Mouse (Mus musculus): ENCODE measurements around the gene Slc20a1.

Gene Slc20a1

DNA sequence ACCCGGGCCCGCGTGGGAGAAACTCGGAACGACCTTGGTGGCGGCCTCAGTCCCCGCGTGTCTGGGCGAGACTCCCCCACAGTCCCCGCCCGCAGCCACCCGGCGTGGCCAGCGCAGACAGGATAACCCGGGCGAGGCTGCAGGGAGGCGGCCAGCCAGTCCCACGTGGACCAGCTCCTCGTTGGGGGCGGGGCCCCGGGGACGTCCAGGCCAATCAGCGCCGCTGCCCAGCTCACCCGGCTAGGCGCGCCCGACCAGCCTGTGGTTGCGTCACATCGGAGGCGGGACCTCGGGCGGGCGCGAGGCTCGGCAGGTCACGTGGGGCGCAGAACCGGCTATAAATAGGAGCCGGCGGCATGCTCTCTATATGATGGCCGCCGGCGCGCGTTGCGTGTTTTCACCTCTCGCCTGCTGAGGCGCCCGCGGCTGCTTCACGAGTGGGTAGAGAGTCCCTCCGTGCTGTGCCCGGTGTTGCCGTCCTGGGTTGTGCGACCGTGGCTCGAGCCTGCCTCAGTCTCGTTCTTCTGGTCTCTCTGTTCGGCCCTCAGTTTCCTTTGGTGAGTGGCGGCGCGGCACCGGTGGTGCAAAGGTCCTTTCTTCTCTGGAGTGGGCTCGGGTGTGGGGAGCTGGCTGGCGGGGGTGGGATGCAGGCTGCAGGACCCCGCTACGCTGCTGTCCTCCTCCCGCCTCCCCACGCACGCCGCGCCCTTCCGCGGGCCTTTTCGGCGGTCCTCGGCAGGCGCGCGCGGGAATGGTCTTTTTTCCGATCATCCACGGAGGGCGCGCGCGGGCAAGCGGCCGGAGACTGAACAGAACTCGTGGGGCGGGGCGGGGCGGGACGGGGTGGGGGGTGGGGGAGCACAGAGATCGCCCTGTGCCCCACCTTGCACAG lies at the start of gene Slc20a1:
Gene Slc20a1 (plus strand): TSS at position 329 of the 892 bp plus-strand sequence.
- peak; percentile 100 for DNase-seq

GRCm38 (mm10) chr2:129148836-129149235 lies 49.7 kb upstream of the Slc20a1 start:
- DNase-seq, result no peak

- no peak for DNase-seq
These were observed 48.2 kb upstream of the Slc20a1 start for GRCm38 (mm10) chr2:129150386-129150785.

- DNase-seq, result no peak
These were observed 47.5 kb upstream of the Slc20a1 start for GRCm38 (mm10) chr2:129151111-129151510.

- no peak for DNase-seq
These were observed 45.8 kb upstream of the Slc20a1 start for GRCm38 (mm10) chr2:129152751-129153150.

- no peak for DNase-seq
These were observed 33.7 kb upstream of the Slc20a1 start for GRCm38 (mm10) chr2:129164815-129165214.

DNA sequence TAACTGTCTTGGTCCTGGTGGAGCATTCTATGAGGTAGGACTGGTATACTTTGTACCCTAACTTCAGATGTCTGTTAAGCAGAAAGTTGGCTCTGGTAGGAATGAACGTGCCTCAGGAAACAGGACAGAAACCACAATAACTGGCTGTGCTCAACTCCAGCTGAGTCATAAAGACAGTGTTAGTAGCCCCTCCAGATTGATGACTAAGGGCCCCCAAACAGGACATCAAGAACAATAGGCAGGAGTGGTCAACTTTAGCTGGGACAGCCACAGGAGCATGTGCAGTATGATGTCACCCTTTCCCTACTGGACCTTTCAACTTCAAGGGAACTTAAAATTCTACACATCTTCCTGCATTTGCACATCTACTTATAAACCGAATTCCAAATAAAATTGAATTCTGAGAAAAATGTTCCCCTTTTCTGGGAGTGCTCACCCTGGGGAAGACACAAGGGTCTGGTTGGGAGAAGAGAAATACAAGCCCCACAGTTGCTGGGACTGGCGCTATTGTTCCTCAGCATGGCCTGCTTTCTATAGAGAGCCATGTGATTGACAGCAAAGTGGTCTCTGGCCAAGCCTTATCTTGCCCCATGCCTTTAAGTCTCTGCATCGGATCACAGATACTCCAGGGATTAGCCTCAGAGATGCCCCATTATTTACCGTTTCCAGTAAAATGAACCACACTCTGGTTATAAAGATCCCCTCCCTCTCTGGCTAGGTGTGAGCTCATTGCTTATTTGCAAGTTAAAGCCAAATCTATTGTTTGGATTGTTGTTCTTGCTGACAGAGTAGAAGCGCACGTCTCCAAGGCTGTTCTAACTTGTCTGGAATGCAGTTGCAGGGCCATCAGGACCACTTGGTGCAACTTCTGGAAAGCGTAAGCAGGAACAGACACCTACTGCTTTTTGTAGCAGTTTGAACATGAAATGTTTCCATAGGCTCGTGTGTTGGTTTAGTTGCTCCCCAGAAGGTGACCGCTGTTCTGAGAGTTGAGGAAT lies 31.8 kb upstream of the Slc20a1 start:
- DNase-seq, result no peak

- no peak for DNase-seq
These were observed 25.2 kb upstream of the Slc20a1 start for GRCm38 (mm10) chr2:129173386-129173785.

- DNase-seq, result peak; percentile 59 to 62
These were observed 24.1 kb upstream of the Slc20a1 start for GRCm38 (mm10) chr2:129174474-129174873.

DNA sequence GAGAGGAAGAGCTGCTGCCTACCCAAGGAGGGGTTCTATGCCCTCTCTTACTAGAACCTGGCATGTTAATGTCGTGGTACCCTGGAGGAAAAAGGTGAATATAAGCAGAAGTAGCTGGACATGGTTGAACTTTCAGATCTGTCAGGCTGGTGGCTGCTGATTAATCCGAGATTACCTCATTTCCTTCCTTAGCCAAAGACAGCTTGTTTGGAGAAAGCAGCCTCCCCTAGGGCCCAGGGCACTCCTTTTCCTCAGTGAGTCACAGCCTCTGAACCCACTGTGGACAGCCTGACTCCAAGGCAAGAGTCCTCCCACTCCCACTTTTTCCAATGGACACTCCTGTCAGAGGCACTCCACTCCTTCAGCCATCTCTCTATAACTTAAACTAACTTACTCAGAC lies 22.9 kb upstream of the Slc20a1 start:
- DNase-seq, result no peak

DNA sequence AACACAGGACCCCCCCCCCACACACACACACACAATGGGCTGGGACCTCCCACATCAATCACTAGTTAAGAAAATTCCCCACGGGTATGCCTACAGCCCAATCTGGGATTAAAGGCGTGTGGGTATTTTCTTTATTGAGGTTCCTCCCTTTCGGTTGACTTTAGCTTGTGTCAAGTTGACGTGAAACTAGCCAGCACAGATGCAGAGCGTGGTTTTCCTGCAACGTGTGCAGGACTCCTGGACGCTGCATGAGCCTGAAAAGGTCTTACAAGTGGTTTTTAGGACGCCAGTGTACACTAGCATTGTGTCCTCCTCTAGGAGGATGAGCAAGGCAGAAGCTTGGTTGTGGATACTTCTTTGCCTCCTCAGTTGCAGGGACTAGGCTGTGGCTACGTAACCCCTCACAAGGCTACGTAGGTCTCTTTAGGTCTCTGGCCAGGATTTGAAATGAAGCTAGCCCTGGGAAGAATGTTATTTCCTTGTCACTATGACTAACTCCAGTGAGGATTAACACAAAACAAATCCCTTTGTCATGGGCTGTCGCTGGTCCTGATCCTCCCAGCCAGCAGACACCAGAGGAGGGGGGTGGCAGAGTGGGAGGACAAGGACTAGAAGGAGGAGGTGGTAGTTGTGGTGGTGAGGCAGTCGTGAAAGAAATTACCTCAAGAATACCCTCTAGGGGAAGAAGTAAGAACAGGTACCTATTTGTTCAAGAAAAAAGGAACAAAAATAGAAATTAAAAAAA lies 21.7 kb upstream of the Slc20a1 start:
- no peak for DNase-seq

DNA sequence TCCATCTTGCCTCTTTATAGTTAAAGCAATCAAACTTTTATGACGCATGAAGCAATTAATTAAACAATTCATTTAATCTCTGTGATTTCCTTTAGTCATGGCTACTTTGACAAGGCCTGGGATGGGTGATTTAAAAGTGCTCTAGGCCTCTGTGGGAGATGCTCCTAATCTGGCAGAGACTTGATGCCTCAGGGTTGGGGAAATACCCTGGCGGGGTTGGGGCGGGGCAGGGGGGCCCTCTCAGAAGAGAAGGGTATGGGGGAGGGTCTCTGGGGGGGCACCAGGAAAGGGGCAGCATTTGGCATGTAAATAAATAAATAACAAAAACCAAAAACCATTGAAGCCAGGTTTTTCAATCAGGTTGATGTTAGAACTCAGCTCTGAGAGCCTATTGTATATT lies 20.9 kb upstream of the Slc20a1 start:
- DNase-seq, result no peak

GRCm38 (mm10) chr2:129178182-129178908 lies 20.2 kb upstream of the Slc20a1 start:
- DNase-seq, result no peak

- DNase-seq, result no peak
These were observed 18.4 kb upstream of the Slc20a1 start for GRCm38 (mm10) chr2:129179946-129180853.

- no peak for DNase-seq
These were observed 17.1 kb upstream of the Slc20a1 start for GRCm38 (mm10) chr2:129181509-129181908.

DNA sequence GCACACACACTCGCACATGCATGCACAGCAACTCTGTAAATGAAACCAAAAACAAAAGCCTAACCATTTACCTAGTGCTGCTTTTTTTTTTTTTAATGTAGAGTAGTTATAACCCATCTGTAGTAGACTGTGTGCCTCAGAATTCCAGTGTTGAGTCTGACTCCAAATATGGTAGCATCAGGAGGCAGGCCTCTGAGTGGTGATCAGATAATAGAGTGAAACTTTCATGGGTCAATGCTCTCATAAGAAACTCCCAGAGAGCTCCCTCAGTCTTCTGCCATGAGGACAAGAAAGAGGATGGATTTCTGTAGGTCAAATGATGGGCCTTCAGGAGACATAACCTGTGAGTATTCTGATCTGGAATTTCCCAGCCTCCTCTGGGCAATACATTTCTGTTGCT lies 16.2 kb upstream of the Slc20a1 start:
- DNase-seq, result no peak

DNA sequence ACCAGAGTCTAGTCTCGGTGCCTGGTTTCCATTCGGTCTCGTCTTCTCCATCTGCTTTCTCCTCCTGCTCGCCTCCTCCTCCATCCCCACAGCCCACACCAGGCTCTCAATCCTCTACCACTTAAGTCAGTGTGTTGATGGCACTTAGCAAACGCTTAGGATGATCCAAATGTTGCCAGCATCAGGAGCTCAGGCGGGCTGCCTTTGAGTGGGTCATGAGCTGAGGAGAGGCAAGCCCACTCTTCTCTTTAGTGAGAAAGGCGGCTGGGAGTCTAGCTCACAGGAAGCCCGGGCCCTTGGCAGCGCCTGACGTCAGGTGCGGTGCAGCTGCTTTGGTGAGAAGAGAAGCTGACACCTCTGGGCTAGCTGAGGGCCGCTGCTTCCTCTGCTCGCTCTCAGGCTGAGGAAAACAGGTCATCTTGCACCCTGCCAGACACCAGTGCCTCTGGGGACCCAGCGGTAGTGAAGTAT lies 15.0 kb upstream of the Slc20a1 start:
- no peak for DNase-seq

- DNase-seq, result no peak
These were observed 13.7 kb upstream of the Slc20a1 start for GRCm38 (mm10) chr2:129184853-129185252.

DNA sequence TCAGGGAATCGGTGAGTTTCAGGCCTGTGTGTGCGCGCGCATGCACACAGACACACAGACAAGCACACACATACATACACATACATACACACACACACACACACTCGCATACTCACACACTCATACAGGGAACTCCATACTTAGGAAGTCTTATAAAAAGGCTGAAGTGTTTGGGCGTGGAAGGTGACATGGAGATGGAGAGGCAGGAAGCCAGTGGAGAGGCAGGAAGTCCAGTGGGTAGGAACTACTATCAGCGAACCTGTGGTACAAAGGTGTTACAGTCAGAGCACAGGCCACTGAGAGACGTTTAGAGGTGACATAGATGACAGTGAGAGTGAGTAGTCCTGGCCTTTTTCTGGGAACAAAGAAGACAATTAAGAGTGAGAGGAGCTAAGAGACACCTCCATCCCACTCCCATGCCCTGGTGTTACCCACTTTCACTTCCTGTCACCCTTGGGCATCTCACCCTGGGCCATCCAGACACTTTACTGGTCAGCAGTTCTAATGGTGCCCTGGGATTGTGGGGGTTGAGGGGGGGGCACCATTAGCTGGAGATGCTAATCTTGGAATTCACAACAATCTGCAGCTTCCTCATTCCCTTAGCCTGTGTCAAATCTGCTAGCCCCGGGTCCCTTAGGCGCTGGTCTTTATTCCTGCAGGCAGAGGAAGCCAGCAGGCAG lies 12.8 kb upstream of the Slc20a1 start:
- no peak for DNase-seq

GRCm38 (mm10) chr2:129186291-129186919 lies 12.2 kb upstream of the Slc20a1 start:
- DNase-seq, result no peak

All from cerebellum, adult 18-20 months (tissue).